Mouse (Mus musculus) megakaryocyte progenitor cell, adult 5-6 weeks (primary cell): Measurements from ENCODE around the gene Nox4. TPM values are rescaled to one million over a fixed set of nuclear protein-coding genes. Genes with fewer than 3 reads are reported as not detected.

Experiments used
- ATAC-seq: replicated peaks from 2 replicates; pipeline ENCODE4 v1.8.0; 2016; ENCODE audit warnings: mild to moderate bottlenecking, moderate TSS enrichment, inconsistent platforms; ENCODE audit not compliant: poor library complexity
- total RNA-seq, 2 experiments: library from RNA; stranded (forward) in 1 of 2; stranded (reverse) in 1 of 2; fragments of 157-497, 149-512 nt in 1 of 2; fragments of 200-1000 nt in 1 of 2; gene quantifications; 2 replicates each; pipeline versions ENCODE4 v1.2.3 to v1.2.4; 2015 to 2017

The Nox4 gene
- total RNA-seq, 2 experiments from 2014 or later = not detected

DNA sequence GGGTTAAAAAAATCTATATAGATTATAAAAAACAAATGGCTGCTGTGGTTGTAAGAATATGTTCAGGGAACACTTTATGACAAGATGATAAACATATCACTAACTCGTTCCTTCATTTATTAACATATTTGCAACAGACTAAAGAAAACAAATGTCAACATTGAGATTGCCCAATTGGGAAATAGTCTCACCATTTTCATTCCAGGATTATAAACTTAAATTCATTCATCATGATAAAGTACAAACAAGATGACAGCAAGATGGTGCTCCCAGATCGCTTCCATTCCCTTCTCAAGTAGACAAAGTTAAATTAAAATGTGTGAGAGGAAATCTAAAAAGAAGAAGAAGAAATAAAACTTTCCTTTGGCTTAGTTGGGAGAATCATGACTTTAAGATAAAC is 124.9 kb downstream of the Nox4 start:
- ATAC-seq = no peak

DNA sequence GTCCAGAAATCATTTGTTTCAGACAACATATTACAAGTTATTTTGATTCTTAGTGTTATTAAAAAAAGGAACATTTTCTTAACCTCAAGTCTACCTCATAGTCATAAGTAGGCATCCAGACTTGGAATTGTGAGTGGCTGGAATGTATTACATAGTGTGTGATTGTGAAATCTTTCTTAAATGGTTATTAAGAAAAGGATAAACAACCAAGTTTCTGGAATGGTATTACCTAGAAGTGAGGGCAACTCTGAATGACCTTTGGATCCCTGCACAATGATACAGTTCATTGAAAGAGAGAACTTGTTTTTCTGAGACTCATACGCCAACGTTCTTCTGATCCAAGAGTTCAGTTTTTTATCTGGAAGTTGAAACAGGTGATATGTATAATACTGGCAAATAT is 125.4 kb downstream of the Nox4 start:
- ATAC-seq = no peak

- ATAC-seq = no peak
Observed at GRCm38 (mm10) chr7:87374322-87374721, 128.4 kb downstream of the Nox4 start.

- ATAC-seq = no peak
Observed at GRCm38 (mm10) chr7:87374935-87375334, 129.0 kb downstream of the Nox4 start.

DNA sequence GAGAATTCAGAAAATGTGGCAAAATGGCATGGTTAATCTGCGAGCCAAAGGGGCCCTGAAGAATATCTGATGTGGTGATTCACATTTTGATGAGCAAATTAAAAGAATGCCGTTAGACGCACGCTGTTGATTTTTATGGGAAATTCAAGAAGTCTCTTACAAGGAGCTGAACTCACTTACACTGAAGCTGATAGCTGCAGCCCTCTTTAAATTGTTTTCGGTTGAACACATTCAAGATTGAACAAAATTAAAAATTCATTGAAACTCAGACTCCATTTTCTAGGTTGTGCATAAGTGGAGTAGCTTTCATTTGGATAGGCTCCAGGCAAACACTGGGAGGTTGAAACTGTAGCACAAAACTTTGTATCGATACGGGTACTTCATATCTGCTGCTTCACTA is 151.1 kb downstream of the Nox4 start:
- ATAC-seq = no peak

DNA sequence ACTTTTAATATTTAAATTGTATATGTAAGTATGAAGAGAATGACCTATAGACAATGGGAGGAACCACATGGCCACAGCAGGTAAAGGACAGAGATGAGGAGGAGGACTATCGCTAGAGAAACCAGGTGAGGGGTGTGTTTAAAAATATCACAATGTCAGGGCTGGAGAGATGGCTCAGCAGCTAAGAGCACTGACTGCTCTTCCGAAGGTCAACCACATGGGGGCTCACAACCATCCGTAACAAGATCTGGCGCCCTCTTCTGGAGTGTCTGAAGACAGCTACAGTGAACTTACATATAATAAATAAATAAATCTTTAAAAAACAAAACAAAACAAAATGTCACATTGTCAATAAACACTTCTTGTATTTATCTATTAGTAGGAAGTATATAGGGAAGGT is 165.5 kb downstream of the Nox4 start:
- ATAC-seq = peak; percentile 65; the same call in 1 of the 2 replicates

- ATAC-seq = no peak
Observed at GRCm38 (mm10) chr7:87413271-87413670, 167.4 kb downstream of the Nox4 start.

Other genes with a start within 250 kb of the Nox4 start
- not detected in 2 replicates for gene Vmn2r79, start 250.0 kb upstream of the Nox4 start, total RNA-seq (2015)
- gene Vmn2r79, start 250.0 kb upstream of the Nox4 start, total RNA-seq (2017) = not detected in 2 replicates
- not detected in 2 replicates for gene Tyr, start 247.4 kb downstream of the Nox4 start, total RNA-seq (2015)
- not detected in 2 replicates for gene Tyr, start 247.4 kb downstream of the Nox4 start, total RNA-seq (2017)